13 mouse cellular contexts compared by ENCODE assay signal in the genomic region with DNA sequence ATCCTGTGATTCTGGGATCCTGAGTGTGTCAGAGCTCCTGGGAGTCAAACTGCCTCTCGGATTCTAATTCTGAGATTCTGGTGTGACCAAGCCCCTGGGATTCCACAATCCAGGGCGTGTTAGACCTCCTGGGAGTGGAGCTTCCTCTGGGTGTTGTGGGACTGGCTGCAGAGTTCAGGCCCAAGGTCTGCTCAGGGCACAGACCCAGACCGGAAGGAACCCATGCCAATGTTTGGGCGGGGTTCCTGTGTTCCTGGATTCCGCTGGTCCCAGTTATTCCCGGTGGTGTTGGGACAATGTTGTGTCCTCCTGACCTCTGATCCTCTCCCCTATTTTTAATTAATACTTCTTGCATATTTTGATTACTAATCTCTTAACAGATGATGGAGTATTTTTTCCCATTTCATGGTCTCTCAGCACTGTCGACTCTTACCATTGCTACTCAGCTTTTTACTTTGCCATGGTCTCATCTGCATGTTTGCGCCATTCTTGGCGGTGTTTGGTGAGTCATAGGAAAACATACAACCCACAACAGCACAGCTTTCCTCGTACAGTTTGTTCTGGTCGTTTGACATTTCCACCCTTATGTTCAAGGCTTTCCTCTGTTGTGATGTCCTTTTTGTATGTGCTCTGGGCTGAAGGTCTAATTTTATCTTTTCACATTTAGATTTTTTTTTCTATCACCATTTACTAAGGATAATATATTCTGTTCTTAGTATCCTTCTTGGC. TPM values are rescaled to one million over a fixed set of nuclear protein-coding genes. Genes with fewer than 3 reads are reported as not detected.
DNase-seq lines count a peak whose midpoint lies in the region; ATAC-seq lines count a peak whose summit lies in the region.
"Had no signal": no experiment of that assay in that cellular context is flagged by ENCODE, and none has a peak within 500 bp of the region (broad histone marks: within the 10 kb centered on the region; RNA-seq: fewer than 3 reads in every experiment).

No protein-coding gene starts in this region.

- H3K27ac ChIP-seq in kidney, embryonic 16.5 days (ENCODE audit: low read length), result no peak overlapping the region
- no peak overlapping the region for H3K27ac ChIP-seq in hindbrain, embryonic 10.5 days
- H3K27ac ChIP-seq: embryonic facial prominence, embryonic 15.5 days; heart, embryonic 13.5 days had no signal

- no peak for ATAC-seq in kidney, embryonic 16.5 days (ENCODE audit: low FRiP score, low TSS enrichment)
- no peak for ATAC-seq in granulocyte monocyte progenitor cell, adult 5-6 weeks (replicated peaks; ENCODE audit: poor library complexity, severe bottlenecking)

- no peak overlapping the region for H3K4me3 ChIP-seq in kidney, embryonic 16.5 days (ENCODE audit: low read length)
- H3K4me3 ChIP-seq in hindbrain, embryonic 10.5 days, result no peak overlapping the region
- H3K4me3 ChIP-seq: embryonic facial prominence, embryonic 15.5 days; heart, embryonic 13.5 days had no signal

- no peak overlapping the region for H3K4me2 ChIP-seq in kidney, embryonic 16.5 days (replicated peaks; ENCODE audit: low read depth, low read length)
- H3K4me2 ChIP-seq: embryonic facial prominence, embryonic 15.5 days; heart, embryonic 13.5 days had no signal

- peak; percentile 77 for DNase-seq in kidney, adult 11 months
- peak; percentile 71 for DNase-seq in adrenal gland, postnatal 25 days
- DNase-seq in heart, postnatal 4 days, result peak; percentile 58
- peak; percentile 4 for DNase-seq in ovary, postnatal 14 days (ENCODE audit: low spot score)
- no peak for DNase-seq in embryo, embryonic 10 days (ENCODE audit: low spot score)
- DNase-seq in hindbrain, embryonic 10.5 days (ENCODE audit: low spot score), result no peak

- 73% methylated on average over 11 of the region's 11 CpGs for WGBS in kidney, embryonic 16.5 days
- 86% methylated on average over 11 of the region's 11 CpGs for WGBS in hindbrain, embryonic 10.5 days

- H3K4me1 ChIP-seq in kidney, embryonic 16.5 days (ENCODE audit: insufficient read depth, low read length), result no peaks in the 10 kb centered on the region
- H3K4me1 ChIP-seq in hindbrain, embryonic 10.5 days (replicated peaks), result no peaks in the 10 kb centered on the region
- H3K4me1 ChIP-seq: embryonic facial prominence, embryonic 15.5 days; heart, embryonic 13.5 days had no signal

- H3K36me3 ChIP-seq in kidney, embryonic 16.5 days (ENCODE audit: insufficient read depth, low read length), result no peaks in the 10 kb centered on the region
- 0 out of 2 replicates have a peak, but pooled peaks cover 3% of the 10 kb centered on the region for H3K36me3 ChIP-seq in hindbrain, embryonic 10.5 days
- H3K36me3 ChIP-seq: embryonic facial prominence, embryonic 15.5 days had no signal

- H3K27me3 ChIP-seq in kidney, embryonic 16.5 days (ENCODE audit: insufficient read depth, low read length), result no peaks in the 10 kb centered on the region
- no peaks in the 10 kb centered on the region for H3K27me3 ChIP-seq in hindbrain, embryonic 10.5 days (ENCODE audit: insufficient read depth, poor library complexity, severe bottlenecking)
- H3K27me3 ChIP-seq: embryonic facial prominence, embryonic 15.5 days had no signal

- H3K9ac ChIP-seq in kidney, embryonic 16.5 days (replicated peaks; ENCODE audit: low read length), result no peak overlapping the region
- H3K9ac ChIP-seq: embryonic facial prominence, embryonic 15.5 days; heart, embryonic 13.5 days had no signal

- H3K9me3 ChIP-seq in kidney, embryonic 16.5 days (ENCODE audit: low read length), result no peaks in the 10 kb centered on the region
- no peaks in the 10 kb centered on the region for H3K9me3 ChIP-seq in hindbrain, embryonic 10.5 days
- H3K9me3 ChIP-seq: embryonic facial prominence, embryonic 15.5 days; heart, embryonic 13.5 days had no signal

RNA-seq across cellular contexts. Expression of a gene that starts 10.6 kb away (rescaled TPM):
- polyA plus RNA-seq in kidney, embryonic 16.5 days (2015; fragmentation: Nextera tagmentation; extraction: Ambion mirVana), result 0.10 TPM in 1 of 2 replicates, not detected in the other
- not detected in 2 replicates for total RNA-seq in adrenal gland, postnatal 25 days (2021)
- total RNA-seq in heart, postnatal 4 days (2021), result not detected
- total RNA-seq in granulocyte monocyte progenitor cell, adult 5-6 weeks (2014; fragmentation: Nextera tagmentation), result not detected in 2 replicates
- not detected in 2 replicates for total RNA-seq in granulocyte monocyte progenitor cell, adult 5-6 weeks (2017)
- not detected in 2 replicates for polyA plus RNA-seq in hindbrain, embryonic 10.5 days (2016; fragmentation: Nextera tagmentation; extraction: Ambion mirVana)
- total RNA-seq: layer of hippocampus, postnatal 10 days had no signal
- polyA plus RNA-seq: heart, embryonic 13.5 days; lung, embryonic 16.5 days; neural tube, embryonic 14.5 days had no signal

RNA-seq across cellular contexts. Expression of a gene that starts 17.3 kb away (rescaled TPM):
- polyA plus RNA-seq in kidney, embryonic 16.5 days (2015; fragmentation: Nextera tagmentation; extraction: Ambion mirVana), result 81.7 and 82.0 TPM in 2 replicates
- total RNA-seq in adrenal gland, postnatal 25 days (2021), result 60.6 and 69.1 TPM in 2 replicates
- 10 to 100 TPM; 56.9 to 61.8 TPM for total RNA-seq in heart, postnatal 4 days (2021)
- total RNA-seq in granulocyte monocyte progenitor cell, adult 5-6 weeks (2014; fragmentation: Nextera tagmentation), result 42.7 and 63.4 TPM in 2 replicates
- 52.8 and 56.7 TPM in 2 replicates for total RNA-seq in granulocyte monocyte progenitor cell, adult 5-6 weeks (2017)
- 65.6 and 73.6 TPM in 2 replicates for polyA plus RNA-seq in hindbrain, embryonic 10.5 days (2016; fragmentation: Nextera tagmentation; extraction: Ambion mirVana)

RNA-seq across cellular contexts. Expression of a gene that starts 30.8 kb away (rescaled TPM):
- polyA plus RNA-seq in kidney, embryonic 16.5 days (2015; fragmentation: Nextera tagmentation; extraction: Ambion mirVana), result 13.2 and 13.6 TPM in 2 replicates
- 0.43 and 0.49 TPM in 2 replicates for total RNA-seq in adrenal gland, postnatal 25 days (2021)
- total RNA-seq in heart, postnatal 4 days (2021), result under 1 TPM; 0.41 to 0.90 TPM
- not detected in 2 replicates for total RNA-seq in granulocyte monocyte progenitor cell, adult 5-6 weeks (2014; fragmentation: Nextera tagmentation)
- total RNA-seq in granulocyte monocyte progenitor cell, adult 5-6 weeks (2017), result not detected in 2 replicates
- 0.16 TPM in 1 of 2 replicates, not detected in the other for polyA plus RNA-seq in hindbrain, embryonic 10.5 days (2016; fragmentation: Nextera tagmentation; extraction: Ambion mirVana)
- polyA plus RNA-seq: embryonic facial prominence, embryonic 15.5 days; neural tube, embryonic 14.5 days had no signal

RNA-seq across cellular contexts. Expression of a gene that starts 31.4 kb away (rescaled TPM):
- polyA plus RNA-seq in kidney, embryonic 16.5 days (2015; fragmentation: Nextera tagmentation; extraction: Ambion mirVana), result 130 and 140 TPM in 2 replicates
- 41.8 and 43.7 TPM in 2 replicates for total RNA-seq in adrenal gland, postnatal 25 days (2021)
- total RNA-seq in heart, postnatal 4 days (2021), result 10 to 100 TPM; 17.1 to 17.7 TPM
- total RNA-seq in granulocyte monocyte progenitor cell, adult 5-6 weeks (2014; fragmentation: Nextera tagmentation), result 64.4 and 67.3 TPM in 2 replicates
- 36.8 and 60.4 TPM in 2 replicates for total RNA-seq in granulocyte monocyte progenitor cell, adult 5-6 weeks (2017)
- 114 and 136 TPM in 2 replicates for polyA plus RNA-seq in hindbrain, embryonic 10.5 days (2016; fragmentation: Nextera tagmentation; extraction: Ambion mirVana)

RNA-seq across cellular contexts. Expression of a gene that starts 43.7 kb away (rescaled TPM):
- polyA plus RNA-seq in kidney, embryonic 16.5 days (2015; fragmentation: Nextera tagmentation; extraction: Ambion mirVana), result 38.9 and 39.0 TPM in 2 replicates
- 22.6 and 30.6 TPM in 2 replicates for total RNA-seq in adrenal gland, postnatal 25 days (2021)
- total RNA-seq in heart, postnatal 4 days (2021), result 10 to 100 TPM; 16.2 to 18.4 TPM
- total RNA-seq in granulocyte monocyte progenitor cell, adult 5-6 weeks (2014; fragmentation: Nextera tagmentation), result 31.3 and 33.6 TPM in 2 replicates
- 38.0 and 49.0 TPM in 2 replicates for total RNA-seq in granulocyte monocyte progenitor cell, adult 5-6 weeks (2017)
- 31.5 and 43.0 TPM in 2 replicates for polyA plus RNA-seq in hindbrain, embryonic 10.5 days (2016; fragmentation: Nextera tagmentation; extraction: Ambion mirVana)

Comparison
In these comparisons a context has a peak if more than half of its experiments do, and no peak if none do; other contexts are left out.
1. DNase-seq: peak in kidney, adult 11 months (single experiment), adrenal gland, postnatal 25 days (single experiment), heart, postnatal 4 days (single experiment) and ovary, postnatal 14 days (single experiment); none in embryo, embryonic 10 days (single experiment) and hindbrain, embryonic 10.5 days (single experiment).